Mouse (Mus musculus): ENCODE data around the gene Gpr89. TPM values are rescaled to one million over a fixed set of nuclear protein-coding genes. Genes with fewer than 3 reads are reported as not detected.

The Gpr89 gene
- total RNA-seq, 2 experiments from 2014 or later: 40.1 to 46.1 TPM

DNA sequence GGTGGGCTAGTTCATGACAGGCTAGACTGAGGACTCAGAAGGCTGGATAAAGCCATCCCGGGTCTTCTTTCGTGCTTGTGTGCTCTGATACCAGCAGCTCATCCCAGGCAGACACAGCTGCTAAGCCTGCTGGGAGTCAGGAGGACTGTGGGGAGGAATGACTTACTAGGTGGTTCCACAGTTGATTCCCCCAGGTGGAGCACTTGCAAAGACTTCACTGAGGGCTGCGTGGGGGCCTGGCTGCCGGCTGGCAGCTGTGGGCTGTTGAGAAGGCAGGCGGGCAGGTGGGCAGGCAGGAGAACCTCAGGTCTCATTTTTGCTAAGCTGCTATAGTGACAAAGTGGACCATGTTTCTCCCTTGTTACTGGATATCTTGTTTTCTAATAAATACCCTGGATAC, 44.6 kb downstream of the Gpr89 start:
- Histone ChIP-seq H3K4me3 (no peak overlapping the region), H3K27ac (no peak overlapping the region)
- DNase-seq (ENCODE audit: low spot score in 2 of 2): no peak
- TF ChIP-seq CTCF (conservative IDR thresholded peaks at IDR 0.05): no peak

DNA sequence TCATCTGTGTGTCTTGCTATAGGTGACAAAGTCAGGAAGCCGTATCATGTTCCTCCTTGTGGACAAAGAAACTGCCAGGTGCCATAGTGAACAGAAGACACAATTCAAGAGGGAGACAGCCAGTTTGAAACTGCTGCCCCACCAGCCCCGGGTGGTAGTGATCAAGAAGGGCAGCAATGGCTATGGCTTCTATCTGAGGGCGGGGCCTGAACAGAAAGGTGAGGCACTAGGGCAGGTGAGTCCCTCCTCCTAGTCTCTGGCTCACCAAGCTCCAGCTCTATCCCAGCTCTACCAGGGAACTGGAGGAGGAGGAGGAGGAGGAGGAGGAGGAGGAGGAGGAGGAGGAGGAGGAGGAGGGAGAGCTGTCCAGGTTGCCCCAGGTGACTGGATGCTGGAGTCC, 49.3 kb downstream of the Gpr89 start:
- no peak for TF ChIP-seq CTCF (conservative IDR thresholded peaks at IDR 0.05)
- H3K4me3 ChIP-seq: no peak overlapping the region
- DNase-seq (ENCODE audit: low spot score in 2 of 2): no peak
- H3K27ac ChIP-seq: no peak overlapping the region

DNA sequence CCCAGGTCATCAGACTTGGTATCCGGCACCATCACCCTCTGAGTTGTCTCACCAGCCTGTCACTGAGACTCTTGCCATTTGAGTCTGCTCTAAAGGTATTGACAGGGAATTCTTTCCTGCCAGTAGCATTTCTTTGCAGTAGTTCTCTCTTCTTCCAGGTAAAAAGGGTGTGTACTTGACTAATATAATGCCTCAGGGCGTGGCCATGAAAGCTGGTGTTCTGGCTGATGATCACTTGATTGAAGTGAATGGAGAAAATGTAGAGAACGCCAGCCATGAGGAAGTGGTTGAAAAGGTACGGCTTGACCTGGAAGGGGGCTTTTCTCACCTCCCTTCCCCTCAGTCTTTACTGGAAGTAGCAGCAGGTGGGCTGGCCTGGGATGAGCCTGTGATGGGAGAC, 50.8 kb downstream of the Gpr89 start:
- TF ChIP-seq CTCF (conservative IDR thresholded peaks at IDR 0.05): no peak
- Histone ChIP-seq H3K27ac (no peak overlapping the region), H3K4me3 (no peak overlapping the region)
- DNase-seq (ENCODE audit: low spot score in 2 of 2): no peak

DNA sequence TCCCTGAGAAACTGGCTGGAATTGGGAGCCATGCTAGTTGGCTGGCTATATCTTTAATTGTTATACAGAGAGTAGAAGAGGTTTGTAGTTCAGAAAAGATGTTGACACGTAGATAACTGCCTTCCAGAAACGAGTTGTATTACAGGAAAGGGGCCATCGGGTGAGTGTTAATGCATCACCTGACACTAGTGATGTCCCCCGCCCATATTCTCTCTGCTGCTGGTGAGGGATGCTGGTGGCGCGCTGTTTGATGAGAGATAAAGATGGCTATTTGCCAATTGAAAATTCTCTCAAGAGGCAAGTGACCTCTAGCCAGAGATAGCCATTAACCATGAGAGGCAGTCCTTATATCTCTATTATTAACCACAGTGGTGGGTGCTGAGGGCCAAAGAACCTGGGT, 52.6 kb downstream of the Gpr89 start:
- TF ChIP-seq CTCF (conservative IDR thresholded peaks at IDR 0.05): no peak
- DNase-seq (ENCODE audit: low spot score in 2 of 2): no peak
- Histone ChIP-seq H3K4me3 (no peak overlapping the region), H3K27ac (no peak overlapping the region)

DNA sequence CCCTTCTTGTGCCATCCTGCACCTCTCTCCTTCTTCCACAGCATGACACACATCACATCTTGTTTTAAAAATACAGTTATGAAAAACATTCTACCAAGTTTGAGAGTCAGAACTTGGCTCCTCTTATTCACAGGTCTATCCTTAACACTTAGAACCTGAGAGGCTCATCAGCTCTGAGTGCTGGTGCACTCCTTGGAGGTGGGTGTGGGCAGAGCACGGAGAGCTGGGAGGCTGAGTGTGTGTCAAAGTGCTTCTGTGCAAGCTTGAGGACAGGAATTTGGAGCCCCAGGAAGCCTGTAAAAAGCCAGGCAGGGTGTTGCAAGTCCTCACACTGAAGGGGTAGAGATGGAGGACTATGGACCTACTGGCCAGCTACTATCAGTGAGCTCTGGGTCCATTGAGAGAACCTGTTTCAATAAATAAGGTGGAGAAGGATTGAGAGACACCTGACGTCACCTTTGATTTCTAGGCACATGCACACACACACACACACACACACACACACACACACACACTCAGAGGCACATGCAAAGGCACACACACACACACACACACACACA, 55.9 kb downstream of the Gpr89 start:
- Histone ChIP-seq H3K4me3 (no peak overlapping the region), H3K27ac (no peak overlapping the region)
- DNase-seq (ENCODE audit: low spot score in 2 of 2): no peak
- TF ChIP-seq CTCF (conservative IDR thresholded peaks at IDR 0.05): no peak

DNA sequence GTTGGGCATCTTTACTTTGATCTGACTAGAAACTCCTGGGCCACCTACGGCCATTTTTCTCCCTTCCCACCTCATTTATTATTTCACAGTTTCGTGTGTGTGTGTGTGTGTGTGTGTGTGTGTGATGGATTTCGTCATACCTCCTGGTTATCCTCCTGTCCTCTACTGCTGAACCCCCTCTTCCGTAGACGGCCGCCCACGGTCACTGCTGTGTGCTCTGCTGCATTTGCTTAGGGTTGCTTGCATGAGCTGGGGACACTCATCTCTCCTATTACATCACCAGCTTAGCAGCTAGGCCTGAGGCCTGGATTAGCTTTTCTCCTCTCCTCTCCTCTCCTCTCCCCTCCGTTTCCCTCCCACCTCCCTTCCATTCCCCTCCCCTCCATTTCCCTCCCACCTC, 56.7 kb downstream of the Gpr89 start:
- no peak overlapping the region for H3K27ac ChIP-seq
- DNase-seq (ENCODE audit: low spot score in 2 of 2): peak; percentile 40 to 50

DNA sequence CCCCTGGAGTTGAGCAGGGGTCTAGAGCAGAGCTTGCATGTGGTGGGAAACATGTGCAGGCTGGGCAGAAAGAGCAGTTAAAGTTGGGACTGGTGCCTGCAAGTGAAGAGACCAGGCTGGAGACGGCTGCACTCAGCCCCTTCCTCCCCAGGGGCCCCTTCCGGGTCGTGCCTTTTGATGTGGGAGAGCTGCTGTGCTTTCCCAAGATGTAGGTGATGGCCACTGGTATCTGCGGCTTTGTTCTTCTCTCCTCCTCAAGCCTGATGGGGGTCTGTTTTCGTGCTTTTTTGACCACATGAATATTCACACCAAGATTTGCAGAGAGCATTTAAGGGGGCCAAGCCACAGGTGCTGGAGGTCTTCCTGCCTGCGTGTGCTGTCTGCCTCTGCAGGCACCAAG, 57.5 kb downstream of the Gpr89 start:
- Histone ChIP-seq H3K4me3 (no peak overlapping the region), H3K27ac (no peak overlapping the region)
- DNase-seq (ENCODE audit: low spot score in 2 of 2): no peak
- TF ChIP-seq CTCF (conservative IDR thresholded peaks at IDR 0.05): no peak

More for the DNA sequence above, 56.7 kb downstream of the Gpr89 start:
- no peak for TF ChIP-seq CTCF (conservative IDR thresholded peaks at IDR 0.05)
- H3K4me3 ChIP-seq: no peak overlapping the region

DNA sequence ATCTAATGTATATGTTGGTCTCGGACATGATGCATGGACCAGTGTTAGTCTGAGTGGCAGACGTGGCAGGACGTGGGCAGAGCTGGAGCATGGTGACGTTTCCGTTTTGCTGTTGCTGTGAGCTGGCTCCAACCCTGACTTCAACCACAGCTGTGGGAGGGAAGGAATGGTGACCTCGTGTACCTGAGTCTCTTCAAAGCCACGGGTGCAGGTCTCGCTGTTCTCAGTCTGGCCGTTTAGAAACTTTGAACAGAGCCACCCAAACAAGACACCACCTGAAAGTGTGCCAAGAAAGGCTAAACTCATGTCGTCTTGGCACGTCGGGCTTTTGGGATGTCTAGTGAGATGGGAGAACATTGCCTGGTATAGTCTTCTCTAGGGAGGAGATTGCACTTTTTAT, 58.2 kb downstream of the Gpr89 start:
- no peak for DNase-seq (ENCODE audit: low spot score in 2 of 2)
- no peak overlapping the region for H3K4me3 ChIP-seq
- TF ChIP-seq CTCF (conservative IDR thresholded peaks at IDR 0.05): no peak
- H3K27ac ChIP-seq: no peak overlapping the region

DNA sequence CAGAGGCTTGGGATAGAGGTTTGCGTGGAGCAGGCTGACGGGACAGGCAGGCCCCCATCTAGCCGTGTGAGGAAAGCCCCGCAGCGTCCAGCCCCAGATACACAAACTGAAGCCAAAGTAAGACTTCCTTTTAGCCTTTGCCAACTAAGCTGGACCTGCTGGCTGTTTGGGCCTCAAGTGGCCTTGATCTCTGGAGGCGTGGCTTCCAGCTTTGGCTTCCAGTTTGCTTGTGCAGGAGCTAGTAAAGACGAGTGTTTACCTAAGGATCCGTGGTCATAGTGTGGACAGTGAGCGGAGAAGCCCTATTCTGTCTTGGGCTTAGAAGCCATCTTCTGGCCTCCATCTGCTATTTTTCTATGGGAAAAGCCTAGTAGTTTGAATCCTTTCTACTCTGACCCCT, 59.3 kb downstream of the Gpr89 start:
- DNase-seq (ENCODE audit: low spot score in 2 of 2): no peak
- no peak for TF ChIP-seq CTCF (conservative IDR thresholded peaks at IDR 0.05)
- no peak overlapping the region for H3K4me3 ChIP-seq
- H3K27ac ChIP-seq: no peak overlapping the region

DNA sequence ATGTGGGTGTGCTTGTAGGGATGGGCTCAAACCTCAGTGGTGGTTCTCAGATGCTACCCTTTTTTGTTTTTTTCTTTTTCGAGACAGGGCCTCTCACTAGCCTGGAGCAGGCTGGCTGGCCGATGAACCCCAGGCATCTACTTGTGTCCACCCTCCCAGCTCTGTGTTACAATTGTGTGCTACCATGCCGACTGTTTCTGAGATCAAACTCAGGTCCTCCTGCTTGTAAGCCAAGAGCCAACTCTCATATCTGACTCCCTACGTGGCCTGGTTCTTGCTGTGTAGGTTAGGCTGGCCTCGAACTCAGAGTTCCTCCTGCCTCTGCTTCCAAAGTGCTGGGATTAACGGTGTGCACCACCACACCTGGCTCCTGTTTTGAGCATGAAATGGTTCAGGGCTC, 60.0 kb downstream of the Gpr89 start:
- H3K4me3 ChIP-seq: no peak overlapping the region
- TF ChIP-seq CTCF (conservative IDR thresholded peaks at IDR 0.05): no peak
- DNase-seq (ENCODE audit: low spot score in 2 of 2): no peak
- H3K27ac ChIP-seq: no peak overlapping the region

DNA sequence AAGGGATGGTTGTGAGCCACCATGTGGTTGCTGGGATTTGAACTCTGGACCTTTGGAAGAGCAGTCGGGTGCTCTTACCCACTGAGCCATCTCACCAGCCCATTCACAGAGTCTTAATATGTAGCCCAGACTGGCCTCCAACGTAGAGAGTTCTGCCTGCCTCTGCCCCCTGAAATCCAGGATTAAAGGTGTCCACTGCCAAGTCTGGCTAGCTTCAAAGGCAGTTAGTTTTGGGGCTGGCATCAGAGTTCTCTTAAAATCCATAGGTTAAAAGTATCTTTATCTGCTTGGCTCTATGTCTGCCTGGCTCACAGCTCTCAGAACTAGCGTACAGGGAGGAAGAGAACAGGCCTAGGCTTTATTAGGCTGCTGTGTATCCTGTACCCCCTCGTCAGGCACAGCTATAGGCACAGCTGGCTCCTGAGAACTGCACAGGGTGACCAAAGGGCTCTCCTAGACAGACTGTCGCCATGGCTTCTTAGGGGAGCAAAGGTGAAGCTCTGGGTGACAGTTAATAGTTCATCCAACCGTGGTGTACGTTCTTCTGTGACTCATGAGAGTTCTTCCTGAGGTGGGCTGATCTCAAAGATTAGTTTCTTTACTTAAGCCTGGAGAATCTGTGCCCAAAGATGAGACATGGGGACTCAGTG, 66.0 kb downstream of the Gpr89 start:
- no peak for TF ChIP-seq CTCF (conservative IDR thresholded peaks at IDR 0.05)
- Histone ChIP-seq H3K27ac (no peak overlapping the region), H3K4me3 (no peak overlapping the region)
- DNase-seq (ENCODE audit: low spot score in 2 of 2): no peak

DNA sequence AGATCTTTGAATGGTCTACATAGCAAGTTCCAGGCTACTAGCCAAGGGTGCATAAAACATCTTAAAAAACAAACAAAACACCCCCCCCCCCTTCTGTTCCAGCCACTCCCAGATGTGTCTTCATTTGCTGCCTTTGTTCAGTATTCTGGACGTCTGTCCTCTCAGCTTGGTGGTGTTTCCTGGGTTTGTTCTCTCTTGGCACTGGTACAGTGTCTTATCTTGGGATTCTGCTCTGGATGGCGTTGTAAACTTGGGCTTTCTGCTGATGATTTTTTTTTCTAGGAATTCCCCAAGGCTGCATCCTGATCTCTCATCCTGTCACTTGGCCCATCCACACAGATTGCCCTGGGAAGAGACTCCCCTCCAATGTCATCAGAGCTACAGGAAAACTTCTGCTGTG, 68.7 kb downstream of the Gpr89 start:
- no peak overlapping the region for H3K27ac ChIP-seq
- TF ChIP-seq CTCF (conservative IDR thresholded peaks at IDR 0.05): no peak
- H3K4me3 ChIP-seq: no peak overlapping the region
- DNase-seq (ENCODE audit: low spot score in 2 of 2): no peak

DNA sequence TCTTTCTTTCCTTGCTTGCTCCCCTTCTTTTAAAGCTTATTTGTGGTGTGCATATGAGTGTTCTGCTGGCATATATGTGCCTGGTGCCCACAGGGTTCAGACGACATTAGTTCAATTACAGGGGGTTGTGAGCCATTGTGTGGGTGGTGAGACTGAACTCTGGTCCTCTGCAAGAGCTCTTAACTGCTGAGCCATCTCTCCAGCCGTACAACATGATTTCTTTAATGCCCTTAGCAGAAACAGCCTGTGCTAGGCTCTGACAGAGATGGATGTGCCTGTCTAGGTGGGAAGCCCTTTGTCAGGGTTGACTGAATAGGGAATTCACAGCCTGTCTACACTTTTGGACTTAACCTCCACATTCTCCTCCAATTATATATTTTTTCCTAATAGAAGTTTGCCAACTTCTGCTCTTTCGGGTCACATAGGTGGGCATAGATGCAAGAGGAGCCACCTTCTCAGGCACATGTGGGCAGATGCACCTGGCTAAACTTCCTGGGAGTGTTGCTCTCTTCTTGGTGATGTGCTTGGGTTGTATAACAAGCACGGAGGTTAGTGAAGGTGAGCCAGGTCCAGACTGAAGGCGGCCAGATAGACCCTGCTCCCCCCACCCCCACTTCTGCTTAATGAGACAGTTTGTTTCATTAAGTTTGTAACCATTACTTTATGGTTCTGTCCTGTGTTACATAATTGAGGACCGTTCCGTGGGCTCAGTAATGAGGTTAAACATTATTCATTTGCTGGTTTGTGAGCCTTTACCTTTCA, 70.4 kb downstream of the Gpr89 start:
- no peak for TF ChIP-seq CTCF (conservative IDR thresholded peaks at IDR 0.05)
- no peak overlapping the region for H3K4me3 ChIP-seq
- DNase-seq (ENCODE audit: low spot score in 2 of 2): no peak
- H3K27ac ChIP-seq: no peak overlapping the region

DNA sequence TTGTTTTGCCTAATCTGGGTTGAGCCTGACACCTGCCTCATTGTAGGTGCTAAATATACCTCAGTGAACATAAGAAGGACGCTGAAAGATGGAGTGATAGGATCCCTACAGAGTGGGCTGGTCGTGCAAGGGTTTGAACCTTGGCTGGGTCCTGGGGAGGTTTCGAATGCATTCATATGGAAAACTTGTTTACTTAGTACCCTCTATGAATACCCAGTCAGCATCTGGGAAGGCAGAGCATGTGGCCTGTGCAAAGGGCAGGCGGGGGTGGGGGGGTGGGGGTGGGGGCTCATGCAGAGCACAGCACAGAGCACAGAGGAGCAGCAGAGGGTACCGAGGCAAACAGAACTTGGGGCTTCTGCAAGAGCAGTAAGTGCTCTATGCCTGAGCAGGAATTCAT, 72.2 kb downstream of the Gpr89 start:
- DNase-seq (ENCODE audit: low spot score in 2 of 2): no peak
- TF ChIP-seq CTCF (conservative IDR thresholded peaks at IDR 0.05): no peak
- Histone ChIP-seq H3K27ac (no peak overlapping the region), H3K4me3 (no peak overlapping the region)
